Mouse (Mus musculus) stomach, postnatal 0 days (tissue): ENCODE results near the gene Otog.

Source experiments
- CTCF ChIP-seq: IDR thresholded peaks from 2 replicates; pipeline ENCODE4 v1.5.1; 2016; ENCODE audit warnings: antibody characterized with exemption, low read depth, mild to moderate bottlenecking, moderate library complexity
- EP300 ChIP-seq: optimal IDR thresholded peaks from 2 replicates; pipeline ENCODE3; 2016; ENCODE audit warnings: antibody characterized with exemption

- TF ChIP-seq CTCF: no peak
- no peak for TF ChIP-seq EP300
Observed at GRCm38 (mm10) chr7:46201649-46202048, 39.1 kb upstream of the Otog start.
